Mouse (Mus musculus) heart, adult 2 months (tissue): Measurements from ENCODE around the gene Rcc1. TPM values are rescaled to one million over a fixed set of nuclear protein-coding genes. Genes with fewer than 3 reads are reported as not detected.

Experiments used
- DNase-seq, 2 experiments: peaks; one replicate each; pipeline ENCODE4 v3.0.0; 2021
- H3K27ac ChIP-seq: fragments of 200-600 bp; 2 replicates; pipeline ENCODE4 v1.8.1; 2022
- H3K27me3 ChIP-seq: fragments of 200-500 bp; 2 replicates; pipeline ENCODE4 v1.6.1; 2012; ENCODE audit warnings: mild to moderate bottlenecking, low read length, inconsistent platforms, mixed read lengths; ENCODE audit not compliant: control insufficient read depth, insufficient read depth
- H3K36me3 ChIP-seq: fragments of 200-500 bp; 2 replicates; pipeline ENCODE4 v1.6.1; 2012; ENCODE audit warnings: low read length, inconsistent platforms; ENCODE audit not compliant: control insufficient read depth, insufficient read depth
- H3K4me1 ChIP-seq: fragments of 200-500 bp; 2 replicates; pipeline ENCODE4 v1.6.1; 2011; ENCODE audit warnings: low read length; ENCODE audit not compliant: control insufficient read depth, insufficient read depth
- H3K4me3 ChIP-seq: fragments of 200-600 bp; 2 replicates; pipeline ENCODE4 v1.8.1; 2022
- H3K79me2 ChIP-seq: fragments of 200-500 bp; replicated peaks from 2 replicates; pipeline ENCODE4 v1.6.1; 2012; ENCODE audit warnings: mild to moderate bottlenecking, inconsistent platforms, low read length, moderate library complexity, mixed read lengths; ENCODE audit not compliant: control insufficient read depth, insufficient read depth
- H3K9ac ChIP-seq: fragments of 200-500 bp; 2 replicates; pipeline ENCODE4 v1.6.1; 2012; ENCODE audit warnings: low read depth, mild to moderate bottlenecking, control low read depth, inconsistent platforms, low read length, mixed read lengths
- CTCF ChIP-seq: fragments of 200-600 bp; IDR thresholded peaks from 2 replicates; pipeline ENCODE4 v1.8.1; 2022; ENCODE audit warnings: antibody characterized with exemption, mild to moderate bottlenecking, moderate library complexity
- EP300 ChIP-seq: fragments of 200-500 bp; IDR thresholded peaks from 2 replicates; pipeline ENCODE4 v1.6.1; 2011; ENCODE audit warnings: low read depth, low read length, control low read depth; ENCODE audit not compliant: insufficient read depth
- POLR2A ChIP-seq: fragments of 200-500 bp; IDR thresholded peaks from 2 replicates; pipeline ENCODE4 v1.6.1; 2011; ENCODE audit warnings: mild to moderate bottlenecking, low read depth, low read length, control low read depth; ENCODE audit not compliant: insufficient read depth
- WGBS: fragments of 180-500 bp; shearing (Covaris S2); methylation state at CpG from one replicate; pipeline ENCODE4 v1.1.7; 2018; 5-methylcytosine and 5-hydroxymethylcytosine counted together
- intact Hi-C: fragments of 180-260 bp; cut with DNase I; formaldehyde crosslinking; loops from one replicate; pipeline ENCODE4 v1.15.1; 2025
- polyA plus RNA-seq: library from polyadenylated mRNA; depleted of rRNA; stranded (reverse); fragments of >200 nt; gene quantifications from 2 replicates; pipeline ENCODE4 v1.2.3, GENCODE M21; 2012
- total RNA-seq, 2 experiments: library from RNA; stranded (reverse); gene quantifications; 2 replicates each; pipeline ENCODE4 v1.2.3; 2021

Rcc1 gene
- total and polyA plus RNA-seq, 3 experiments = 5.1 to 7.5 (median 6.6) TPM

- Histone ChIP-seq H3K27me3 (no peaks in the 10 kb centered on the region), H3K36me3 (peaks cover 2% of the 10 kb centered on the region; the same call in 1 of the 2 replicates), H3K4me1 (peaks cover 5% of the 10 kb centered on the region), H3K9ac (no peak overlapping the region), H3K79me2 (peaks cover 4% of the 10 kb centered on the region), H3K27ac (no peak overlapping the region; the same call in 1 of the 2 replicates), H3K4me3 (0 out of 2 replicates have a peak overlapping the region, but pooled peaks have one; percentile 20)
- DNase-seq = no peak
- WGBS = 84% methylated on average over 7 of the region's 7 CpGs
- TF ChIP-seq EP300 = no peak
- no peak for TF ChIP-seq POLR2A
- no peak for TF ChIP-seq CTCF
- intact Hi-C loops = loop anchor here (2.0 to 5.0 kb wide), 2 partner anchors 15 to 44 kb away; partner anchors contain the start of gene Rcc1
These were observed 42.8 kb upstream of the Rcc1 start for GRCm38 (mm10) chr4:132396251-132396650.

- Histone ChIP-seq H3K27me3 (no peaks in the 10 kb centered on the region), H3K27ac (no peak overlapping the region), H3K36me3 (peaks cover 4% of the 10 kb centered on the region; the same call in 1 of the 2 replicates), H3K4me1 (peaks cover 14% of the 10 kb centered on the region), H3K9ac (no peak overlapping the region), H3K79me2 (peaks cover 2% of the 10 kb centered on the region), H3K4me3 (no peak overlapping the region)
- DNase-seq = no peak
- intact Hi-C loops = no loop called here
- WGBS = 89% methylated on average over 8 of the region's 8 CpGs
- no peak for TF ChIP-seq EP300
- no peak for TF ChIP-seq POLR2A
- no peak for TF ChIP-seq CTCF
These were observed 37.8 kb upstream of the Rcc1 start for GRCm38 (mm10) chr4:132391063-132391740.

GRCm38 (mm10) chr4:132389302-132389701, 35.9 kb upstream of the Rcc1 start:
- intact Hi-C loops = no loop called here
- no peak for TF ChIP-seq EP300
- TF ChIP-seq CTCF = no peak
- no peak for TF ChIP-seq POLR2A
- Histone ChIP-seq H3K4me1 (peaks cover 15% of the 10 kb centered on the region), H3K4me3 (no peak overlapping the region), H3K27me3 (no peaks in the 10 kb centered on the region), H3K27ac (no peak overlapping the region), H3K79me2 (no peaks in the 10 kb centered on the region), H3K9ac (no peak overlapping the region), H3K36me3 (peaks cover 9% of the 10 kb centered on the region)
- WGBS = 69% methylated on average over 4 of the region's 4 CpGs
- DNase-seq = no peak

GRCm38 (mm10) chr4:132387617-132388016, 34.2 kb upstream of the Rcc1 start:
- Histone ChIP-seq H3K79me2 (no peaks in the 10 kb centered on the region), H3K9ac (no peak overlapping the region), H3K27ac (peak overlapping the region; percentile 82), H3K4me3 (no peak overlapping the region), H3K36me3 (peaks cover 12% of the 10 kb centered on the region), H3K4me1 (peaks cover 24% of the 10 kb centered on the region), H3K27me3 (no peaks in the 10 kb centered on the region)
- intact Hi-C loops = loop anchor here (2.0 kb wide), 1 partner anchor 23 kb away; no protein-coding TSS in a partner anchor
- WGBS = 52% methylated on average over 5 of the region's 5 CpGs
- 0 out of 2 replicates have a peak, but pooled peaks have one; percentile 23 for TF ChIP-seq POLR2A
- TF ChIP-seq EP300 = peak; percentile 62; the same call in 1 of the 2 replicates
- TF ChIP-seq CTCF = 0 out of 2 replicates have a peak, but pooled peaks have one; percentile 9
- DNase-seq = peak; percentile 54 to 61

GRCm38 (mm10) chr4:132386846-132387245, 33.4 kb upstream of the Rcc1 start:
- Histone ChIP-seq H3K79me2 (no peaks in the 10 kb centered on the region), H3K36me3 (peaks cover 12% of the 10 kb centered on the region), H3K9ac (no peak overlapping the region), H3K4me1 (peaks cover 24% of the 10 kb centered on the region), H3K27me3 (no peaks in the 10 kb centered on the region), H3K27ac (peak overlapping the region; percentile 82), H3K4me3 (no peak overlapping the region; the same call in 1 of the 2 replicates)
- peak in 1 of 2 experiments; percentile 33 for DNase-seq
- WGBS = 38% methylated on average over 7 of the region's 7 CpGs
- intact Hi-C loops = loop anchor here (2.0 kb wide), 1 partner anchor 24 kb away; no protein-coding TSS in a partner anchor
- TF ChIP-seq EP300 (no peak), CTCF (no peak), POLR2A (no peak)

GRCm38 (mm10) chr4:132385771-132386410, 32.5 kb upstream of the Rcc1 start:
- no peak for TF ChIP-seq CTCF
- TF ChIP-seq POLR2A = peak; percentile 36; the same call in 1 of the 2 replicates
- no peaks in the 10 kb centered on the region for H3K79me2 ChIP-seq
- peaks cover 14% of the 10 kb centered on the region for H3K36me3 ChIP-seq
- H3K4me3 ChIP-seq = no peak overlapping the region; the same call in 1 of the 2 replicates
- H3K4me1 ChIP-seq = peaks cover 24% of the 10 kb centered on the region
- WGBS = 39% methylated on average over 8 of the region's 8 CpGs
- H3K27ac ChIP-seq = peak overlapping the region; percentile 82
- no peaks in the 10 kb centered on the region for H3K27me3 ChIP-seq
- peak; percentile 54 for DNase-seq
- intact Hi-C loops = loop anchor here (2.0 kb wide), 1 partner anchor 25 kb away; no protein-coding TSS in a partner anchor
- no peak overlapping the region for H3K9ac ChIP-seq
